Mouse (Mus musculus) cerebral cortex, adult 2 months (tissue): ENCODE results near the gene Gpr15.

Experiments used
- WGBS: fragments of 180-500 bp; shearing (Covaris S2); methylation state at CpG from one replicate; pipeline ENCODE4 v1.1.7; 2018; 5-methylcytosine and 5-hydroxymethylcytosine counted together

Gpr15 gene

DNA sequence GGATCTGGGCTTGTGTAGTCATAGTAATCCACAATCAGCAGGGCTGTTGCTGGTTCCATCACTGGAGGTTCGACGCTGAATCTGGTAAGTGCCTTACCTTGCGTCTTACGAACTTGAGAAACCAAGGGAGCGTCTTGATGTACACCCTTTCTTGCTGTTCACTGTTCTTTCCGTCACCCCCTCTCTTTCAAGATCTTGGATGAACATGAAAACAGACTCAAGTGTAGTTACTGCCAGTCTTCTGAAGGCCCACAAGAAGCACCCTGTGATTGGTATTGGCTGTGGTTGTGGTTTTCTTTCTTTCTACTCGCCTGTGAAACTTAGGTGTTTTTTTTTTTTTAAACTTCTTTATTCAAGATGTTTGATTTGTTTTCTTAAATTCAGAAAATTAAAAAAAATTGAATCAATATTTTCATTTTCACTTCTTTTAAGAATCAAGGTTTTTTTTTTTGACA lies at the start of gene Gpr15:
Gpr15 (minus strand) TSS at position 405 of the 455 bp plus-strand sequence.
- 96% methylated on average over 7 of the region's 7 CpGs for WGBS

DNA sequence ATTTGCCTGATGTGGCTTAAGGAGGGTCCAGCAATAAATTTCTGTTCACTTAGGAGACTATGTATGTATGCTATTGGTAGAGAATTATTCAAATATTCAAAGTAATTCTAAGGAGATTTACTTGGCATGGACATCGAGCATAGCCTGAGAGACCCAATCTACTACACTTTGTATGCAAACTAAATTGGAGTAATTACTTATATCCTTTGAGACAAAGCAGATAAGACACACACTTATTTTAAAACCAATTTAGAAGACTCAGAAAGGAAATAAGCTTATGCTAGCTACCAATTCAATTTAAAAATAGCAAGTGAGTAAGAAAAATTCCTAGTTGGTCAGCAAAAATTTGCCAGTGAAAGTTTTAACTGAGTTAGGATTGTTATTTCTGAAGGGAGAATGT lies 44.2 kb upstream of the Gpr15 start, which contains the start of gene Olfr172:
Olfr172 (minus strand) TSS at position 101 of the 400 bp plus-strand sequence.
- WGBS: 67% methylated on average over 1 of the region's 1 CpGs

DNA sequence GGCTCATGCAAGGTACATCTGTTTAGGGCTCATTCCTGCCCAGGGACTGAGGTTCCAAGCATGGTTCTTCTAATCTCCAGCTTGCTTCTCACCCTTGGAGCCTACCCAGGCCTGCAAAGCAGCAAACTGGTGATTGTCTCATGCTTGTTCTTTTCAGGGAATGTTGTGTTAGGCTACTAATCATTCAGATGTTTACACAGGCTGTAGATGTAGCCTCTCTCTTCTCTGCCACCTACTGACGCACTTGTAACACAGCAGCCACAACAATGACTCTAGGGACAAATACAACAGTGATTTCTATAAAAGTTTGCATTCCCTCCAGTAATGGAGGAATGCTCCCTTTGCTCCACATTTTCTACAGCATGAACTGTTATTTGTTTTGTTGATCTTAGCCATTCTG lies 32.4 kb upstream of the Gpr15 start:
- WGBS: 33% methylated on average over 1 of the region's 1 CpGs

DNA sequence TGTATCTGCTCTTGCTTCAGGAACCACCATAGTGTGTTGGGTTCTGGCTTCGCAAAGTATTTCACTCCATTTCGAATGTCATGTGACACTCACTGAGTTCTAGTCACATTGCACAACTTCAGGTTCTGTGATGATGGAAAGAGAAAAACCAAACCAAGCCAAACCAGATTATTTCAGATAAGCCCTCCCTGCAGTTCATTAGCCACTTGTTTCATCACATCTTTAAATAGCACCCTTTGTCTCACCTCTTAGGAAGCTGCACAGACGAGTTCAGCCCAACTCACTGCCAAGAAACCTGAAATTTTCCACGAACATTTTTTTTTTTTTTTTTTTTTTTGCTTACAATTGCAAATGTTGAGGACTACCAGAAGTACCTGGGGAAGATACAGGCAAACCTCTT lies 27.8 kb upstream of the Gpr15 start:
- WGBS: 62% methylated on average over 4 of the region's 4 CpGs

DNA sequence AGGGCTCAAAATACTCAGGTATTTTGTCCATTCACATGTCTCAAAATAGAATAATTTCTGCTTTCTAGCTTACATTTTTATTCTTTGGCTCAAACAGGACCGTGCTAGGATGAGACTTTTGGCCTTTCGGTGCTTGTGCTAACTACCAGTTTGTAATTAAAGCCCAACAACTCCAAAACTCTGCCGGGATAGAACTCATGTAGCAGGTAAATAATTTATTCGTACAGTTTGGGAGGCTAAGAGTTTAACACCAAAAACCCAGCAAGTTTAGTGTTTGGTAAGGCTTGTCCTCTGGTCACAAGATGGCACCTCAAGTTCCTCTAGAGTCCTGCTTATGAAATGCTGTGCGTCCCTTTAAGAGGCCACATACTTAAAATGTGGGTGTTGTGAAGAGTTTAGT lies 21.9 kb upstream of the Gpr15 start:
- 96% methylated on average over 5 of the region's 5 CpGs for WGBS

DNA sequence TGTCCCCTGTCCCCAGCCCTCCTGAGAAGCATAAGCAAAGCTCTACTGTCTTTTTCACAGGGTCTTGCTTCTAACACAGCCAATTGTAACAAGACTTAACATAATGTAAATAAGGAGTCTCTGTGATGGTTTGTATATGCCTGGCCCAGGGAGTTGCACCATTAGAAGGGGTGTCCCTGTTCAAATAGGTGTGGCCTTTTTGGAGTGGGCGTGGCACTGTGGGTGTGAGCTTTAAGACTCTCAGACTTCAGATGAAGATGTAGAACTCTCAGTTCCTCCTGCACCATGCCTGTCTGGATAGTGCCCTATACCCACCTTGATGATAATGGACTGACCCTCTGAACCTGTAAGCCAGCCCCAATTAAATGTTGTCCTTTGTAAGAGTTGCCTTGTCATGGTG lies 19.9 kb upstream of the Gpr15 start:
- 100% methylated on average over 1 of the region's 1 CpGs for WGBS

DNA sequence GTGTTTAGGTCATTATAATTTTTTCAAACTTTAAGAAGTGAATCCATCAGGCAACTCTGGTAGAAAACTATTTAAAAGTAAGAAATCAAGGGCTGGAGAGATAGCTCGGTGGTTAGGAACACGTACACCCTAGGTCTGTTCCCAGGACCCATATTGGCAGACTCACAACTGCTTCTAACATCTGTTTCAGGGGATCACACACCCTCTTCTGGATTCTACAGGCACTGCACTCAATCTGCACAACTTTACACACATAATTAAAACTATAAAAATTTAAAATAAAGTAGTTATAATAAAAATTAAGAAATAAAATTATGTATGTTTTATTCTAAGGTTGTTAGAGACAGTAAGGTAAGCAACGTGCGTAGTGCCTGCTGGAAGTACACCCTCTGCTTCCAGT lies 19.3 kb upstream of the Gpr15 start:
- 85% methylated on average over 4 of the region's 4 CpGs for WGBS

DNA sequence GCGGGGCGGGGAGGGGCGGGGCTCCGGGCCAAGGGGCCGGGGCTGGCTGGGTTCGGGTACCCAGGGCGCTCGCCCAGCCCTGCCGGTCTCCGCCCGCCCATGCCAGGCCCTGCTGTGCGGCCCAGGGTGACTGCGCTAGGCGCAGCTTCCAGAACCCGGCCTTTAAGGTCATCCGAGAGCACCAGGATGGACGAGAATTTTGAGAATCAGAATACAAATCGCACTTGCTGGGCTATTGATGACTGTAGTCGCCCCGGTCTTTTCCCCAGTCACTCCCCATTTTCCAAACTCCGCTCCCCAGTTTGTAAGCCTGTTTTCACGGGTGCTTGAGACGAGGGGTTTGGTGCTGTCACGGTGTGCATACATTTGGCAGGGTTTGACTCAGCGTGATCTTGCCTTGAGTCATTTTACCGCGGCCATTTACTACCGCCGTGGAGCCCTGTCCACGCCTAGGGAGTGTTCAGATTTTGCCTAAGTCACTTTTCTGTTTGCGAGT lies 9.4 kb upstream of the Gpr15 start:
- WGBS: 1% methylated on average over 28 of the region's 31 CpGs

DNA sequence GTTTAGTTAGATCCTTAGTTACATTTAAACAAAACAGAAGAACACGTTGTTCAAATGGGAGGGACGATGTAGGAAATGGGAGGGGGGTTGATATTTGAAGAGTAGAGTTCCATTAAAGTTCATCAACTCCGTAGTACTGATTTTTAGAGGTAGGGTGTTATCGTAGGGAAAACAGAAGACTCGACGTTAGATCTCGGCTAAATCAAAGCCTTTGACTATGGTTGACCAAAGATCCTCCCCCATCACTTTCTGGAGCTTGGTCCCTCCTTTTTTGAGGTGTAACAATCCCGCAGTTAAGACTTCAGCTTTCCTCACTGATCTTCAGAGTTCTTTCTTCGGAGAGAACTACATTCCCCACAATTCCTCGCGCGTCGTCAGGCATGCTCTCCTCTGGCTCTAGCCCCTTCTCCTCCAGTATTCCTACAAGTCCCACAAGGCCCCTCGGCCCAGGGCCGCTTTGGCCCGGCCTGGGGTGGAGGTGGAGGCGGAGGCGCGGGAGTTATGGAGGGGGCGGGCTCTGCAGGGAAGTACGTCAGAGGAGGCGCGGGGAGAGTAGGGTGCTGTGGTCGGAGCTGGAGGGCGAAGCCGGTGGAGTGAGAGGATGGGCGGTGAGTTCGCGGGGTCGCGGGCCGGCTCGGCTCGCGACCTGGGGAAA lies 8.7 kb upstream of the Gpr15 start, which contains the start of gene Cldnd1:
Cldnd1 (plus strand) TSS at position 434 of the 655 bp plus-strand sequence.
- WGBS: 1% methylated on average over 35 of the region's 35 CpGs

DNA sequence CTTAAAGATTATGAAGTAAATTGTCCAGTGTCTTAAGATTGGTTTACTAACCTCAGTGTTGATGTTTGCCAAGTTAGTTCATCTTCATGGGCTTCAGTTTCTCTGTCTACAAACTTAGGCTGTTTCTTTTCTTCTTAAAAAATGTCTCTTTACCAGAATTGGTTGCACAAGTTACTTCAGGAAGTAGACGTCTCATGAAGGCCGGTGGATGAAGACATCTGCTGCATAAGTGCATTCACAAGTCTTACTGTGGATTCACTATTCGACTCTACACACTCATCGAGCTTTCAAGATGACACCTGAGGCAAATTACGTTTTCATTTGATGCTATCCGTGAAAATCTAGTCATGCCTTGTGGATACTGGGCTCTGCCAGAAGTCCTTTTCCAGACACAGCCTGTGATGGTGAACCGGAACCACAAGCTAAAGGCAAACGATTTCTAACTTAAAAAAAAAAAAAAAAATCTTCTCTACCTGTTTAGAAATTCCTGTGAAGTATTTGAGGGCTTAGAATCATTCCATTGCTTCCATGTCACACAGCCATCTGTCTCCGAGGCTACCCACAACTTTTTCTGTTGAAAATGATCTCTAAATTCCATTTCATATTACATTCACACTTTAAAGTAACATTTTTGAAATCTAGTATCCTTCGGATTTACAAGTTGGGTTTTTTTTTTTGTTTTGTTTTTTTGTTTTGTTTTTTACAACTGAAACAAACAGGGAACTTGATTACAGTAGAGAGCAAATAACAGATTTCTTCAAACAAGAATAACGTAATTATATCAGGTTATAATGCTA lies 8.0 kb upstream of the Gpr15 start:
- WGBS: 75% methylated on average over 11 of the region's 11 CpGs

DNA sequence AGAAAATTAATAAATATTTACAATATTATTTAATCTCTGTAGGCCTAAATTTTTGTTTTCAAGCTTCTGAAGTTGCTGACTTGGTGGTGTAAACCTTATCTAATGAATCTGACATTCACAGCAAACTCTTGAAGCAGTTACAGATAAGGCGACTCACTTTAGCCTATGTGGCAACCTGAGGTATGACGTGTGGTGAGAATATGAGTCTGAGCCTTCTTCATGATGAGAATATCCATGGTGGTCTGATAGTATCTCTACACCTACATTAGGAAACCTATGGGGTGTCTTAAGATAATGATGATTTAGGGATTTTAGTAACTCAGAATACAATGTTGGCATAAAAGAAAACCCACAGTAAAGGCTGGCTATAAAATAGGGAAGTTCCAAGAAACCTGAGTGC lies 3.4 kb upstream of the Gpr15 start:
- 95% methylated on average over 2 of the region's 2 CpGs for WGBS

DNA sequence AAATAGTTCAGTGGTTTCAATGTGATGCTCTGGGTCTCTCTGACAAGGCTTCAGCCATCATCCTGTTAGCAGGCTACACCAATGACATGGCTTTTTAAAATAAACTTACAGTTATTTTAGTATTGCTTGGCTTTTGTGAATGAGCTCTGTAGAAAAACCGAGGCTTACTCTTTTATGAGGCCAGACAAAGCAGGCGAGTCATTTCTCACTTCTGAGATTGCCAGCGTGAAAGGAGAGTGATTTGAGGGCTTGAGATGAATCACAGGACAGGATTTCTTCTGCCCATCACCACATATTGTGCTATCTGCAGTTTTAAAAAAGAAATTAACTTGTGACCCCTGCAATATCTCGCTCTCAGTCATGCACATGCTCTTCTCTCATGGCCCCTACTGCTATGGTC lies 3.9 kb downstream of the Gpr15 start:
- 54% methylated on average over 4 of the region's 4 CpGs for WGBS

DNA sequence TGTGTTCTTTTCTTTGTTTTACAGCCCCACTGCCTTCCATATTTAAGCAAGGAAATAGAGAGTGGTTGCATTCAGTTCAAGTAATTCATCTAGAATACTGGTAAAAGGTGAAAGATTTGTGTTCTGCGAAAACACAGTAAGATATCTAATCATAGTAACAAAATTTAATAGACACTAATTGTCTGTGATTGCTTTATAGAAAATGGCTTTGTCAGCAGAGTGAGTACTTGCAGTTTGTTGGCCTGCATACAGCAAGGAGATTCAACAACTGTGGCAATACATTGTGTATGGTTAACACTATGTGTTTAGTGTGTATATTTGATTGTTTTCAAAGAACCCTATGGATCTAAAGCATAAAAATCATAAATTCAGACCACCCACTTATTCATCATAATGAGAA lies 5.7 kb downstream of the Gpr15 start:
- WGBS: 95% methylated on average over 1 of the region's 1 CpGs

DNA sequence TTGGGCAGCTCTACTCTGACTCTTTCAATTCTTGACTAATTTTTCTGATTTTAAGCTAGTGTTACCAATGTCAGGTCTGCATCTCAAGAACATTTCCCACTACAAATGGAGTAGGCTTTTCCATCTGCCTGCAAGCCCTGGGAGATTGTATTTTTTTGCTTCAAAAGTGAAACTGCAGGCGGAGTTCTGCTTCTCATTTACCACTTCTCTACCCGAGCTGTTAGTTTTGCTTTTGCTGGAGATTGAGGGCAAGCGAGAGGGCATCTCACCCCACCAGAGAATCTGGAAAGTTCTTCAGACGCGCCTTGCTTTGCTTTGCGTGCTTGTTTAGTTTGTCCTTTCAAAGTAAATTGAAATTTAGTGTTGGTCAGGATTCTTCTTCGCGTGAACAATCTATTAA lies 6.6 kb downstream of the Gpr15 start:
- 61% methylated on average over 8 of the region's 8 CpGs for WGBS

DNA sequence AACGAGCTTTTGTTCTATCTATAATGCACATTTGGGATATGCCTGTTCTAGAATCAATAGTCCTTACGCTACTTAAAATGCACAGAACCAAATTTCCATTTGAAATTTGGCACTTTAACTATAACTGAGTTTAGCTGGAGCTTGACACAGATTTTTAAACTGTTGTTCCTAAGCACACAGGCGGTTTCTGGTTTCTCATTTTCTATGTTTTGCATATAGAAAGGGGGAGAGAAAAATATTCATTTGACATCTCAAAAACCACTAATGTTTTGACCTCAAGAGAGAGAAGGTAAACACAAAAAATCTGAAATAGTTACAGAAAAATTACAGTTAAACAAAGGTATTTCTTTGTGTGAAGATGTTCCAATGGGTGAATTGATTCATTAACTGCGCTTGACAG lies 9.3 kb downstream of the Gpr15 start:
- WGBS: 57% methylated on average over 4 of the region's 4 CpGs

DNA sequence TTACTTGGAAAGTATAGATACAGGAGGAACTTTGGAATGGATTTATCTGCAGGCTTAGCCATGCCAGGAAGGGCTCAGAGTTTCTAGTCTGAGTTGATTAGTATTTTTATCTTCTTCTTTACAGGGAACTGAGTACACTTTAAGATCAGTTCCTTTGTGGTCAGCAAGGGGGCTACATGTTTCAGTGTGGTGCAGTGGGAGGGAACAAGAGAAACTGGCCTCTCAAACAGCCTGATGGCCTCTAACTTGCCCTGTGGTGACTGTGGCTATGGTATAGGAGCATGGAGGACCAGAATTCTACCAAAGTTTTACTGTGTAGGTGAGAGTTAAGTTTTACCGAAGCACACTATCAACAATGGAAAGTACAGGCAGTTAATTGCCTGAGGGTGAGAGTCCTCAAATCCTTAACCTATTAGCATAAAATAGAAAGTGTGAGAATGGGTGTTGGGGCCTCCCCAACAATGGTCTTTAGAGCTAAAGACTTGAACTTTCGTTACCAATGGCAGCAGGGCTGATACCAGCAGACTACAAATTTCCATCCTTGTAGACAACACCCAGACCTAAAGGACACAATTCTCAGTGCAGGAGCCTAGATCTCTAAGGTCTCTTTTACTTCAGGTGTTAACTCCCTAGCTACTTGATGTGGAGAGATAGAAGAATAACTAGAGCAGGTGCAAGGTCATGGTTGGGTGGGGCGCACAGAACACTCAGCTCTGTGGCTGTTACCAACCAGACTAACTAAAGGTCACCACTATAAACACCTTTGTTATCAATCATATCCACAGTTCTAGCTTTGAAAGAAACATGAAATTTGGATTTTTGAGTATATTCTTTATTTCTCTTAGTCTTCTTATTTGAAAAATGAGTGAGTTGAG lies 10.0 kb downstream of the Gpr15 start:
- WGBS: 83% methylated on average over 3 of the region's 3 CpGs

DNA sequence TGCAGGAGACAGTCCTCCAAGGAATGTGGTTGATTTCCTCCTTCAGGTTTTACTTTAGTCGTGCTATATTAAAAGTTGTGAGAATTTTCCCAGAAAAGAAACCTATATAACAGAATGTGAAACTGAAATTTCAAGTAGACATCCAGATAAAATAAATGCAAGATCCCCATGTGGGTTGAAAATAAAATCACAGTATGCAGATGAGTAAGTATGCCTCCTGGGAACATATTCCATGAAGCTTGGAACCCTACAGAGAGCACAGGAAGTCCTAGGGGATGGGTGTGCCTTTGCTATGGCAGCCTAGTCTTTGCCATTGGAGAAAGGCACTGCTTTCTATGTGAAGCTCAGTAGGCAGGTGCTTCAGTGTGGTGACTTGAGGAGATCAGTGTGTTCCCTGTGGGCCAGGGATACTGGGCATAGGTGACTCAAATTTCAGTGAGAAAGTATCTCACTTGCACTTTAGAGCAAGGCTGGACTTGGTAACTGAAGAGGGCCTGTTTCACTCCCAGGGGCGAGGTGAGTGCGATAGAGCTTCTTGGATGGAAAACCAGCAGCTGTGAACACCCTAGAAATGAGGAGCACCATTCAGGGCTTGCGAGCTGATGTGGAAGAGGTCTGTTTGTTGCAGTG lies 11.5 kb downstream of the Gpr15 start:
- 56% methylated on average over 4 of the region's 4 CpGs for WGBS

DNA sequence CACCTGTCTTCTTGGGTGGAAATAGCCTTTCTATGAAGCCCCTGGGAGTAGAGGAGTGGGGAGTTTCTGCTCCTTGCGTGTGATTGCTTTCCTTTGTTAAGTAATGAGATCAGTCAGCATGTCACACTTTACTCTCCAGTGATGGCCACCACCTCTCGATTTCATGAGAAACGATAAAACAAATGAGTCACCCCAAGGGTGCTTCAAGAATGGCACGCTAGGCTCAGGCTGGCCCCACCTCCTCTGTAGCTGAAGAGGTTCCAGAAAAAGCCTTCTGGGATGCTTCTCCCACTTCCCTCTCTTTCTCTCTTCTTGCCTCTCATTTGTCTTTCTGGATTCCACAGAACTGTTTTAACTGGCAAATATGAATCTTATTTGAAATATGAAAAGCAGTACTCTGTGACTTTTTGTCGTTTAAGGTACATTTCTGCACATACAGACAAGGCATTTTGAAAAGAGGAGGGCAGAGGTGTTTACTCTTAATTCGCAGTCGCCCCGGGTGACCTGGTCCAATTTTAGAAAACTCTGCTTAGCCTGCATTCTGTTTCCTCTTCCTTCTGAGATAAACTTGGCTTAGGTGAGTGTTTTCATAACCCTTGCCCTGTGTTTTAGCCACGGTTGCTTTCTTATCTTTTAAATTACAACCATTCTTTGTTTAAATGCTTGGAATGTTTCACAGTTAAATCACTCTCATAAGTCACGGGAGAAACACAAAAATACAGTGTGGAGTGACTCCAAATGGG lies 15.3 kb downstream of the Gpr15 start:
- 25% methylated on average over 10 of the region's 10 CpGs for WGBS

DNA sequence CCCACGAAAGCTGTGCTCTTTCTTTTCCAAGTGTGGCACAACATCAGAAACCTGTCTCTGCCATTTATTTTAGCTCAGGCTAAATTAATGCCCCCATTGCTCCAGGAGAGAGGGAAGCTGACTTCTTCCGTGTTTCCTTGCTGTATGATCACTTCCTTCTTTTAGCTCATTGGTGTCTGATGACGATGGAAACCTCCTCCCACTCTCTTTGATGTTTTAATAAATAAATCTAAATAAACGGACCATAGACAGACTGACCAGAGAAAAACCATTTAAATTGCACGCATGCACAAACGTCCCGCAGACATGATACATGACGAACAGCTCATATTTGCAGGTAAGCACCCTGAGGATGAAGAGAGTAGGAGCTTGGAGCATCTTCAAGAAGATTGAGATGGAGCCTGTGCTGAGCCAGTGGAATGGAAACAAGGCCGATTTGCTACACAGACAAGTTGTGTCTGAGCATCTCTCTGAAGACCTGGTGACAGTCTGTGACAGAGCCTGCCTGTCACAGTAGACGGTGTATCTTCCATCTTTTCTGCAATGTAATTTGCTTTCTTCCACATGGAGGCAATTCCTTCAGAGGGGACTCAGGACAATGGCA lies 16.4 kb downstream of the Gpr15 start:
- WGBS: 82% methylated on average over 10 of the region's 10 CpGs

DNA sequence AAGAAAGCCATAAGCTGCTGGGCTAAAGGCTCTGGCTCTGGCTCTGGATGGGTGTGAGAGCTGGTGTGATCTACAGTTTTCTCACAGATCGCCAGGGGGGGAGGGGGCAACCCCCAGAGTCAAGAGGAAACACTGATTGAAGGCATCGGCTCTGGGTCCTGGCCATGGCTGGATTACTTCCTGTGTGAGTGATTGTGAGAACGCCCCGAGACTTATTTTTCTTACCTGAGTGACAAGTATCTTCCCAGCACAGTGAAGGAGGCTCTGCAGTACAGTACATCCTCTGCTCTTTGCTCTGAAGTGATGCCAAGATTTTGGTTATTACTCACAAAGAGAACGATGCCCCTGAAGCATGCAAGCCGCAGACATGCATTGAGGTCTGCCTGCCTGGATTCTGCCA lies 17.1 kb downstream of the Gpr15 start:
- 48% methylated on average over 6 of the region's 6 CpGs for WGBS
